Mouse (Mus musculus) right cerebral cortex, adult 18-20 months (tissue): ENCODE measurements at regions not wholly inside any gene's neighbourhood (a gene's known extent, or its start where the extent isn't known, plus 50 kb on each side); places are given as distances from the start of the nearest gene placed in this dataset.

Source experiments
- DNase-seq: peaks from one replicate; pipeline ENCODE4 v3.0.0; 2022; ENCODE audit warnings: mixed read lengths

DNA sequence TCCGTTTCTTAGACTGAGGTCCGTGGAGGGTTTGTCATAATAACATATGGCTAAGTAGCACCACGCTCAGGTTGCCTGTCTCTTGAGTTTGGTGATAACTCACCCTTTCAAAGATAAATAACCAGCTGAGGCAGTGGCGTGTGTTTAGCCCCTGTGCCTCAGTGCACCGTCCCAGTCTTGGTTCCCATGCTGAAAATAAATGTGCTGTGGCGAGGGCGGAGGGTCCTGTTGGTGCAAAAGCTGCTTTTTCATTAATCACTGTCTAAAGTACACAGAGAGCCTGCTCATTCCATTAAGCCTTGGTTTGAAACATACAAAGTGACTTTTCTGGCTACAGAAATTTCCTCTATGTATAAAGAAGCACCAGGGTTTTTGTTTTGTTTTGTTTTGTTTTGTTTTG is 439.8 kb upstream of the Fam84a start:
- DNase-seq: no peak

DNA sequence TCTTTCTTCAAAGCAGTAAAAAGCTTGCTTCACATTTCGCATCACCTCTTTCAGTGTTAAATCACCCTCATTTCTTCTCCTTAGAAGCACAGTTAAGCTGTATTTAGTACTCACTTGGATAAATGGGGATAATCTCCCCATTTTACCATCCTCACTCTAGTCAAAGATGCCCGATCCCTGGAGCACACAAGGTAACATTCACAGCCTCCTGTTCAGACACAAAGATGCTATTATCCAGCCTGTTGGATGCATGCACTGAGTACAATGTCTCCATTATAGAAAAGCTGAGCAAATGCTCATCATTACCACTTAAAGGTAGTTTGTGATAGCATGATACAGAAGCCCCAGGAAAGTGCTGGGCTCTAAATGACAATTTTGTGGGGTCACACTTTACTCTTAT is 422.4 kb upstream of the Fam84a start:
- no peak for DNase-seq

DNA sequence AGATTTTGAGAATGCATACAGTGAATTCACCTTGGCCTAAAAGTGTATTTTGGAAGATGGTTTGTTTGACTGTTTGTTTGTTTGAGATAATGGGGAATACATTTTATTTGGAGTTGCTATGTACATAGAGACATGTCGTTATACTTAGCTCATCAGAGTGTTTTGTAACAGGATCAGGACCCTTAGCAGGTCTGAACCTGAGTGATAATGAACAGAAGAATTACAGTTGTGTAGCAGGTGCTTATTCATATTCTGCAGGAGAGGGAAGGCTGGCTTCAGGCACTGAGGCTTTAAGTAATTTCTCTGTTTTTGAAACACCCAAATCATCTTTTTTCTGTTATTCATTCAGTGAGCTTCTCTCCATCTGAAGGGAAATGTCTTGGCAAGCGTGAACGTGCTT is 413.1 kb upstream of the Fam84a start:
- no peak for DNase-seq

DNA sequence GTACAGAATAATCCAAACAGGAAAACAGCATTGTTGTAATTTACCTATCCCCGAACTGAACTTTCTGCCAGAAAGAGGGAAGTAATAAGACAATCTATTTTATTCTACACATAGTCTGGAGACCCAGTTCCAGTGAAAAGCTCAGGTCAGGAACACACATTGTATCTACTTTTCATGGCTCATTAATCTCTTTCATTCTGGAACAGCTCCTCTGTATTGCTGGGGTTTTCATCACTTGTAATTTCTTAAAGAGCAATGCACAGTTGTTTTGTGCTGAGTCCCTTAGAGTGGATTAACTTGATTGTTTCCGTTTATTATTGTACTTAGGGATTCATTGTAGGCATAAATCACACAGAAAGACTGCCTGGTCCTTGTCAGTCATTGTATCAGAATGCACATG is 400.3 kb upstream of the Fam84a start:
- DNase-seq: no peak

DNA sequence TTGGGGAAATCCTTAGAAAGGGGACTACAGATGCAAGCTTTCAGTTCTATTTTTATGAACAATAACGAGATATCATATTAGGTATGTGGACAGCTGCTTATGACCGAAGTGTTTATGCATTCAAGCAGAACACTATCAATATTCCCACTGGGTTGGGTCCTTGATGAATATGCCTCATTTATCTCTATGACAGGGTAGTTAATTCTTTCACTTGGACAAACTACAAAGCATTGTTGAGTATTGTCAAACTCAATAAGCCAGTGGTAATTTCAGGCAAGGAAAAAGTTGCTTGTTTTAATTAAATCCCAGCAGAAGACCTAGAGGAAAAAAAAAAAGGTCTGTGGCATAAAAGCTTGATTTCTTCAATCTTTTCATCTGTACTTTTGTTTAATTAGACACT is 397.4 kb upstream of the Fam84a start:
- no peak for DNase-seq

DNA sequence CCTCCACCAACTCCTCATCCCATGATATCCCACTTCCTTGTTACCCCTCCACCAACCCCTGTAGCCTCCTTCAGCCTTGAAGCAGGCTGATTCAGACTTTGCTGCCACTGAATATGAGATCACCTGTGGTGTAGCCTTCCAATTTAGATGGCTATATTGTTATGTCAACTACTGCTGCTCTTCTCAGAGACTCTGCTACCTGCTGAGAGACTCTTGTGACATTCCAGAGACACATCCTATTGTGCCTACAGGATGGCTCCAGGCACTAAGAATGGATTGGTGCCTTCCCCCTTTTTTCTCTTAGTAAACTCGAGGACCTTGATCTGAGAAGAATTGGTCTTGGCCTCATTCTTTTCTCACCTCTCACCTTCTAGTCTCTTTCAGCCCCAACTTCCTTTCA is 369.9 kb upstream of the Fam84a start:
- DNase-seq: no peak

DNA sequence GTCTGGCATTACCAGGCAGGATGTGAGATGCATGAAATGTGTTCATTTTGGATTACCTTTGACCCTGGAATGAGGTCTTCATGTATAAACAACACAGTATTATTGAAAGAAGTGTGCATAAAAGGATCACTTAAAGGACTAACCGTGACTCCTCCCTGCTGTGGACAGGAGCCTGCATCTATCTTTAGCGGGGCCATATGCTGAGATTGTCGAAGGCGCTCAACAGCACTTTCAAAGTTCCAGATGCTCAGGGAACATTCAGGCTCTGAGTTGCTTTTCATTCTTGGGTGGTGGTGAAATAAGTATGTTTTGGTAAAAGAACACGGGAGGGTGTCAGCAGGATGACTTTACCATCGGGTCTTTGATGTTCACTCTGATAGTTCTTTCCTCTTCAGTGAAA is 363.7 kb upstream of the Fam84a start:
- peak; percentile 9 for DNase-seq
